Mouse (Mus musculus): ENCODE measurements around the gene Klhdc7a. TPM values are rescaled to one million over a fixed set of nuclear protein-coding genes. Genes with fewer than 3 reads are reported as not detected.

Klhdc7a gene
- polyA plus RNA-seq, 1 experiment from 2014 or later: 0.12 TPM

GRCm38 (mm10) chr4:139926161-139926561, 41.7 kb downstream of the Klhdc7a start:
- WGBS (ENCODE audit: insufficient replicate concordance): 12% methylated on average over 11 of the region's 11 CpGs
- DNase-seq (no peak), ATAC-seq (ENCODE audit: low read depth) (no peak)
- H3K36me3 ChIP-seq: no peaks in the 10 kb centered on the region
- no peak overlapping the region for H3K27ac ChIP-seq
- H3K27me3 ChIP-seq: peaks cover 27% of the 10 kb centered on the region
- no peak overlapping the region for H3K4me3 ChIP-seq (replicated peaks)
- no peaks in the 10 kb centered on the region for H3K4me1 ChIP-seq (replicated peaks)
- no peak overlapping the region for H3K9ac ChIP-seq
- no peaks in the 10 kb centered on the region for H3K9me3 ChIP-seq (replicated peaks)
- no peak overlapping the region for H3K4me2 ChIP-seq

GRCm38 (mm10) chr4:139925275-139926160, 42.3 kb downstream of the Klhdc7a start:
- H3K27me3 ChIP-seq: peaks cover 23% of the 10 kb centered on the region
- no peak overlapping the region for H3K27ac ChIP-seq
- no peak overlapping the region for H3K4me3 ChIP-seq (replicated peaks)
- H3K4me2 ChIP-seq: no peak overlapping the region
- H3K36me3 ChIP-seq: no peaks in the 10 kb centered on the region
- ATAC-seq (ENCODE audit: low read depth) (no peak), DNase-seq (no peak)
- no peak overlapping the region for H3K9ac ChIP-seq
- H3K9me3 ChIP-seq (replicated peaks): no peaks in the 10 kb centered on the region
- WGBS (ENCODE audit: insufficient replicate concordance): 14% methylated on average over 34 of the region's 34 CpGs
- H3K4me1 ChIP-seq (replicated peaks): no peaks in the 10 kb centered on the region

- no peak overlapping the region for H3K27ac ChIP-seq
- H3K27me3 ChIP-seq: no peaks in the 10 kb centered on the region
- no peak overlapping the region for H3K9ac ChIP-seq
- H3K36me3 ChIP-seq: no peaks in the 10 kb centered on the region
- no peak for ATAC-seq (ENCODE audit: low read depth)
- no peak for DNase-seq
- H3K4me1 ChIP-seq (replicated peaks): no peaks in the 10 kb centered on the region
- no peak overlapping the region for H3K4me2 ChIP-seq
- no peak overlapping the region for H3K4me3 ChIP-seq (replicated peaks)
- H3K9me3 ChIP-seq (replicated peaks): no peaks in the 10 kb centered on the region
- 51% methylated on average over 7 of the region's 7 CpGs for WGBS (ENCODE audit: insufficient replicate concordance)
Observed at GRCm38 (mm10) chr4:139916731-139917130, 51.1 kb downstream of the Klhdc7a start.

MicroRNAs encoded within 50 kb of the gene (microRNA counts, 519-probe panel; counts per million panel counts)
- microRNA mmu-miR-2139: 3,149 counts per million, percentile 18 among the panel's probes with 10 or more counts

Small RNA genes within 50 kb of the gene (microRNA-seq; reads per million reads assigned to microRNA genes)
- gene Mir2139: not detected

Other genes starting within 250 kb of the Klhdc7a start
- gene Pax7, start 134.5 kb downstream of the Klhdc7a start, polyA plus RNA-seq (2015; fragmentation: Nextera tagmentation; extraction: Ambion mirVana): not detected in 2 replicates

Measured in liver, embryonic 13.5 days (tissue).